Mouse (Mus musculus) cerebellum, adult 9-10 months (tissue): ENCODE data around the gene Cntnap1.
"Not testable (repeated sequence)": the region's sequence is repeated elsewhere in the genome, so short reads cannot be mapped to it uniquely, and the experiment has no call there.

Experiments used
- DNase-seq: peaks from one replicate; pipeline ENCODE4 v3.0.0; 2022

The Cntnap1 gene

GRCm38 (mm10) chr11:101149178-101150105, 20.9 kb upstream of the Cntnap1 start:
- no peak for DNase-seq

DNA sequence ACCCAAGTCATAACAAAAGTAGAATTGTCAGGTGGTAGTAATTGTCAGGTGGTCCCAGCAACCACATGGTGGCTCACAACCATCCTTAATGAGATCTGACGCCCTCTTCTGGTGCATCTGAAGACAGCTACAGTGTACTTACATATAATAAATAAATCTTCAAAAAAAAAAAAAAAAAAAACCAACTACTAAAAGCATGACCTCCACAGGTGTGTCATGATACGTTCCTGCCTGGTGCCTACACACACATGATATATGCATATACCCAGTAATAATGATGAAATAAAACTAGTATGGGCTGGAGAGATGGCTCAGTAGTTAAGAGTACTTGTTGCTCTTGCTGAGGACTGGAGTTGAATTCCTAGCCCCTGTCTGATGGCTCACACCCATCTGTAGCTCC, 19.3 kb upstream of the Cntnap1 start:
- no peak for DNase-seq

DNA sequence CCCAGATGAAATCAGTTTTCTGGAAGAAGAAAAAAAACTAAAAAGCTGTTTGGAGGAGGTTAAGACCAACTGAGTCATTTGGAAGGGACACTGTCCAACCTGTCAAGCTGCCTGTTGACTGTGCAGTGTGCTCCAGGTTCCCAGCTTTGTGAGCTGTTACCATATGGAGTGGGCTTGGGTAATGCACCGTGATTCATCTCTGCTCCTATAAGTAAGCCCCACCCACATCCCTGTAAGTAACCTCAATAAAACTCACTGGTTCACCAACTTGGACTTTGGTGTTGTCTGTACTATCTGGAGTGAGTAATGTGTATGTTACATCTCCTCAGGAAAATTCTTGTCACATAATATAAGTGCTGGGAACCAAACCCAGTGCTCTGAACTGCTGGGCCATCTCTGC, 17.5 kb upstream of the Cntnap1 start:
- no peak for DNase-seq

DNA sequence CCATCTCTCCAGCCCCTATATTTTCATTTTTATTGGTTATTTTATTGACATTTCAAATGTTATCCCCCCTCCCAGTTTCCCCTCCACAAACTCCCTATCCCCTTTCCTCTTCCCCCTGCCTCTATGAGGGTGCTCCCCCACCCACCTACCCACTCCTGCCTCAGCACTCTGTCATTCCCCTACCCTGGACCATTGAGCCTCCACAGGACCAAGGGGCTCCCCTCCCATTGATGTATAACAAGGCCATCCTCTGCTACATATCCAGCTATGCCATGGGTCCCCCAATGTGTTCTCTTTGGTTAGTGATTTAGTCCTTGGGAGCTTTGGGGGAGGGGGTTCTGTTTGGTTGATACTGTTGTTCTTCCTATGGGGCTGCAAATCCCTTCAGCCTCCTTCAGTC, 15.7 kb upstream of the Cntnap1 start:
- no peak for DNase-seq

DNA sequence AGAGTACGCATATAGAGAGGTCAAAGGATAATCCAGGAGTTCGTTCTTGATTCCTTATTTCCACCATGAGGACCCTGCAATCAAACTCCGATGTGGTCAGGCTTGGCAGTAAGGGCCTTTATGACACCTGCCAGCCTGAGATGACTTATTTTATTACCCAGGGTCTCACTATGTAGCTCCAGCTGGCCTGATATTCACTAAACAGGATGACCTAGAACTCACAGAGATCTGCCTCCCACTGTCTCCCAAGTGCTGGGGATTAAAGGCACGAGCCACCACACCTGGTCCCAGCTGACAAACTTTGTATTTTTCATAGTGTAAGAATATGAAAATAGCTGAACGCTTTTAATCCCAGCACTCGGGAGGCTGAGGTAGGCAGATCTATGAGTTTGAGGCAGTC, 15.2 kb upstream of the Cntnap1 start:
- no peak for DNase-seq

GRCm38 (mm10) chr11:101155728-101156371, 14.5 kb upstream of the Cntnap1 start, which contains the start of gene Tubg2:
Gene Tubg2 (plus strand): TSS chr11:101155907.
- peak; percentile 85 for DNase-seq

GRCm38 (mm10) chr11:101160151-101160550, 10.2 kb upstream of the Cntnap1 start:
- DNase-seq = not testable (repeated sequence)

DNA sequence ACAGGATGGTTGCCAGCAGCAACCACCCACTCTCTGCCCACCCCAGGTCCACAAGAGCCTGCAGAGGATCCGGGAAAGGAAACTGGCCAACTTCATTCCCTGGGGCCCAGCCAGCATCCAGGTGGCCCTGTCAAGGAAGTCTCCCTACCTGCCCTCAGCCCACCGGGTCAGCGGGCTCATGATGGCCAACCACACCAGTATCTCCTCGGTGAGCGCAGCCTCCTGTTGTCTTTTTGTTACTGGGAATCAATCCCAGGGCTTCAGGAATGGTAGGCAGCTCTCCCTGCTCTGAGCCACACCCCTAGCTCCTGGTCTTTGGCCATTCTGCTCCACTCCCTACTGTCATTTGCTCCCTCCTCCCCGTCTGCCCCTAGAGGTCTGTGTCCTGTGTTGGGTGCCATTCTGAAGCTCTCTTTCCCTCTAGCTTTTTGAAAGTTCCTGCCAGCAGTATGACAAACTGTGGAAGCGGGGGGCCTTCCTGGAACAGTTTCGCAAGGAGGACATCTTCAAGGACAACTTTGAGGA, 9.3 kb upstream of the Cntnap1 start:
- DNase-seq = not testable (repeated sequence)

GRCm38 (mm10) chr11:101161551-101161950, 8.8 kb upstream of the Cntnap1 start:
- DNase-seq = no peak

DNA sequence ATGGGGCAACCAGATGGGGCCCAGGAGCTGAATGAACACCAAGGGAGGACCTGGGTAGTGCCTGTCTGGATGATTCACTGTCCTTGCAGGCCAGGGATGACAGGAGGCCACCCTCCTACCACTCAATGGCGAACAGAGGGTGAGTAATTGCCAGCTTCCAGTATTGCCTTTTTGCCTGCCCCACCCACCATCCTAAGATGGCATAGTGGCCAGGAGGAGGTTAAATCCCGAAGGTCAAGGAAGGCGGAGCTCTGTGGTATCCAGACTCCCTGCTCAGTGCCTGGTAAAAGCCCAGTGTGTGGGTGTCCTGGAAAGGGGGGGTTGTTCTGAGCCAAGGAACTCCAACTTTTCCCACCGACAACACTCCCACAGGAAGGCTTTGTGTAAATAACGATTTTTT, 8.0 kb upstream of the Cntnap1 start:
- no peak for DNase-seq

- DNase-seq = no peak
These were observed 7.6 kb upstream of the Cntnap1 start for GRCm38 (mm10) chr11:101162772-101163171.

DNA sequence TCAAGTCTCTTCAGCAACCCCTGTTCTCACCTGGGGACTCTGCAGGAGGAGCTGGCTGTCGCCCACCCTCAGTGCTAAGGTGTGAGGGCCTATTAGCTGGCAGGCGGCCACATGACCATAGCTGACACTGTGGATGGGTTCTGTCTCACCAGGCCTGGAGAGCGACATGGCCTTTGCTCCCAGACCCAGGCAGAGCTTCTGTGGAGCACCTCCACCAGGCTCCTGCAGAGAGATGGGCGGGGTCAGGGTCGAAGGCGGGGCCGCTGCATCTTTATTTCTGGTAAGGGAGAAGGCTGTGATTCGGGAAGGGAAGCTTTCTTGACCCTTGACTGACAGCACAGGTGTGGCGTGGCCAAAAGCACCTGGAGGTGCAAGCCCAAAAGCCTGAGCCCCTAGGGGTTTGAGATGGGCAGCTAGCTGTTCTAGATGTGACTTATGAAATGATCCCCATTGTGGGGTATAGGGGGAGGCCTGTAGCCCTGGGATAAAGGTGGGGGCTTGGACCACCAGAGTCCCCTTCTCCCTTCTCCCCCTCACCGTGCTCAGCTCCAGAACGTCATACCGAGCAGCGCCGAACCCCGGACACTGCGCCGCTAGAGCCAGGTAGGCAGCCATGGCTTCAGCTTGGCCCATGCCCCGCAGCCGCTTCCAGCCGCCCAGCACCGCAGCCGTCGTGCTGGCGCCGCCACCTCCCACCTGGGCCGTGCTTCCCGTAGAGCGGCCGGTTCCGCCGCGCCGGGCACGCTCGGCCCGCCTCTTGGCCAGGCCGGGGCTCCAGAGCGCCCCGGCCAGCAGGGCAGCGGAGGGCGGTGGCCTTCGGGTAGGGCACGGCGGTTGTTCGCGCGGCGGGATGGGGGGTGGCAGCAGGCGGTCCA, 6.6 kb upstream of the Cntnap1 start:
- DNase-seq = no peak

DNA sequence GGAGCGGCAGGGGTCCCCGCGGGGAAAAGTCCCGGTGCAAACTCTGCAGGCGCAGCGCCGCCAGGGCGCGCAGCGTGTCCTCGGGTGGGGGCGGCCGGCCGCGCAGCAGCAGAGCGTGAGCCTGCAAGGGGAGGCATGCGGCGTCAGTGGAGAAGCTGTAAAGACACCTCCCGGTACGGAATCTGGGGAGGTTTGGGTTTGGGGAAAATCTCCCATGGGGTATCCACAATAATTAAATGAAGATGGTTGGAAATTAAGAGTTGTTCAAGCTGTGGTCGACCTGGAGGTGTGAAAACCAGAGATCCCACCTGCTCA, 6.0 kb upstream of the Cntnap1 start:
- DNase-seq = no peak

DNA sequence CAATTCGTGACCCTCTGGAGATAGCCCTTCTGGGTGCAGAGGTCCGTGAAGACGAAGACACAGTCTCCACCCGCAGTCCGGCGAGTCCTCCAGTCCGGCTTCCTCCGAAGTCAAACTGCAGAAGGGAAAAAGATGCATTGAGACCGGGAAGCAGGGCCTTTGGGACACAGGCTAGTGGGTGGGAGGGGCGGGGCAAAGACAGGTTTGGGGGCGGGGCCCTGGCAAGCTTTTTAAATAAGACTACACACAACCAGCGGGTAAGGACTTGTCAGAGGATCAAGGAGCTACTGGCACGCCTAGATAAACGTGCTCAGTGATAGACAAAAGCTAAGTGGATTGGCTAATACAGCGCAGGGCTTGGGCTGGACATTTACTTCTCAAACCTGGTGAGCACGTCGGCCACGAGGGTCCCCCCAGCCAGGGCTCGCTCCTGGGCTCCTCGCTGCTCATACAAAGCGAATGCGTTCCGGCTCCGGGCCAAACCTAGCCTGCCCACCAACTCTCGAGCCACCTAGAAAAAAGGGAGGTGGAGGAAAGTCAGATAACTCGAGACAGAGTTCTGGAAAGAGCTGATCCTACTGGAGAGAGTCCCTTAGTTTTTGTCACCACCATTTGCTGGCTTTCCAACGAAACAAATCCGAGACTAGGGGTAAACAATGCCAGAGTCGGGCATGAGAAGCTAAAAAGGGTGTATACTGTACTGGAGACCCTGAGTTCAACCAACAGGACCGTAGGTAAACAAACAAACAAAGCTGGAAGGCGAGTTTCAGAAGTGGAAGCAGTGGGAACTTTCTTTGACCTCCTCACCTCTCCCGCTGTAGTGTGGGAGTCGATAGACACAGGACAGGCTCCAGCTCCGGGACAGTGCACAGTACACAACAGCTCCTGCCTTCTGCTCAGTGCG, 5.4 kb upstream of the Cntnap1 start:
- DNase-seq = no peak

DNA sequence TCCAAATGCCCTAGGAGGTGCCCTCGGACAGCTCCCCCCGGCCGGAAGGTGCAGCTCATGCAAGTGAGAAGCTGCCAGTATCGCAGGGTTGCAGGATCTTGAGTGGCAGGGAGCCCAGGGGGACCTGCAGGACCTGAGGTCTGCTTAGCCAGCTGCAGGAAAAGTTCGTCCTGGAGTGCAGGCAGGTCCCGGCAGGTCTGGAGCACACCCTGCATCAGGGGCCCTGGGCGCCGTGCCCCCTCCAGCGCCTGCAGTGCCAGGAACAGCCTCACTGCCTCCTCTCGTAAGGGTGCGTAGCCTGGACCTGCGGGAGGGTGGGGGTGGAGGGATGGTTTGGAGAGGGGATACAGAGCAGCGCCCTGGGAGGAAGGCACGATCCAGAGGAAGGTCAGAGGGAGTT, 4.0 kb upstream of the Cntnap1 start:
- no peak for DNase-seq

GRCm38 (mm10) chr11:101167211-101167962, 2.9 kb upstream of the Cntnap1 start:
- no peak for DNase-seq

- peak; percentile 34 for DNase-seq
These were observed 2.4 kb upstream of the Cntnap1 start for GRCm38 (mm10) chr11:101167963-101168300.

DNA sequence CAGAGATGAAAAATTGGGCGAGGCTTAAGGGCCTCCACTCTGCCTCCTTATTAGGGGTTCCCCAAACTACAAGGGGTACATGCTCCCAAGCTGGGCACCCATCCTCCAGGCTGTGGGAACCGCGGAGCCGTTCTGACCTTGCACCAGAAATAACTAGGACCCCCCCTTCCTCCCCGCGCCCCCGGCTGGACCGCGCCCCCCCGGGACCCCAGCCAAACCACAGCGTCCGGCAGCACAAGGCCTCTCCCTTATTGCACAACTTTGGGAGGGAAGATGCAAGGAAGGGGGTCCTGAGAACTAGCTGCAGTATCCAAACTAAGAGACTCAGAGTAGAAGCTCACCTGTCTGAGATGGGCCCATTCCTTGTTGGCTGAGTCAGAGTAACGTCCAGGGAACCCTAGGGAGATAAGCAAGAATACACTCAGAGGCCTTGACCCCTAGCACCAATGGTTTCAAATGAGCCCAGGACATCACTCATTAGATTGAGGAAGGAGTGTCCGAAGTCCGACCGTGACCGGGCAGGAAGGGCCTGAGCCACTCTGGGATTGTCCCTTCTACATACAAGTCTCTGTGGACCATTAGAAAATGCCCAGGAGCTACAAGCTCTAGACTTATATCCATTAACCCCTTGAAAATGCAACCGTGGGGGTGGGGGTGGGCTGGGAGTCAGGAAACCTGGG, 1.9 kb upstream of the Cntnap1 start:
- DNase-seq = peak; percentile 55

DNA sequence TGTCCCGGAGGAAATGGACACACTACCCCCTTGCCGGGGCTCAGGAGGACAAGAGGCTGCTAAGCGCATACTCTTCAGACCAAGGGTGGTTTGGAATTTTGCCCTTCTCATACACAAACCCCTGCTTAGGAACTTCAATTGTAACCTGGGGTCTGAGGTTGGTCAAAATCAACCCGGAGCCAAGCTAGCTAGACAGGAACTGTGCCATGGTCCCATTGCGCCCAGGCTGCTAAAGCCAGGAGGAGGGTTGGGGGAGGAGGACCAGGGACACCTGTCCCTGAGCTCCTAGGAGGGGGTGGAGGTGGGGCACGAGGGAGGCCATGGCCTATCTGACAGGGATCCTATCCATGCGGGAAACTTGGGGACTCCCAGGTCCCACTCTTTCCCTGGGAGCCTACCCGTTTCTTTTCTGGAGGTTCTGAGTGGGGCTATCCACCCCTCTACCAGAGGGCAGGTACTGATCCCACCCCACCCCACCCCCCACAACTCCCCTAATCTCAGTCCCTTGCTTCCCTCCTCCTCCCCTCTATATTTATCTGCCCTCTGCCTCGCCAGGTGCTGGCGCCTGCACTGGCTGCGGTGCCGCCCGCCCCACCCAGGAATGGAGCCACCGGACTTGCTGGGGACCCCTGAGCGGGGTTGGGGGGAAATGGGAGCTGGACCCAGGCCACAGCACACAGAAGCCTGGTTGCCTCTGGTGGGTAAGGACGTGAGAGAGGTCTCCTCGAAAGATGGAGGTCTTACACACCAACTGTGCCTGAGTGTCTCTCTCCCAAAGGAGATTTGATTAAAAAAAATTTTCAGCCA, 819 bp upstream of the Cntnap1 start:
- DNase-seq = peak; percentile 76
